Mouse (Mus musculus) adrenal gland, postnatal 10 days (tissue): ENCODE results near the gene Pigs. TPM values are rescaled to one million over a fixed set of nuclear protein-coding genes. Genes with fewer than 3 reads are reported as not detected.

Experiments used
- DNase-seq: peaks from one replicate; pipeline ENCODE4 v3.0.0; 2021; ENCODE audit warnings: mixed read lengths
- long read RNA-seq, 2 experiments: library from polyadenylated mRNA; stranded (forward); transcript quantifications; one replicate each; pipeline ENCODE4 v2.0.0; 2021
- total RNA-seq, 2 experiments: library from RNA; stranded (reverse); gene quantifications; 2 replicates each; pipeline ENCODE4 v1.2.3; 2021

Pigs gene
- total RNA-seq, result 10 to 100 TPM; 40.1 to 40.3 TPM
- long read RNA-seq, experiment 1, transcript Pigs-201 (12 exons, 2,501 nt), result major isoform, 20 of 42 reads
- long read RNA-seq, experiment 1, partial matches to known transcripts, result 19 of 42 reads
- long read RNA-seq, experiment 1, other reads (novel, unspliced or antisense), result 3 of 42 reads
- long read RNA-seq, experiment 2, transcript Pigs-201 (12 exons, 2,501 nt), result major isoform, 37 of 51 reads
- long read RNA-seq, experiment 2, partial matches to known transcripts, result 11 of 51 reads
- long read RNA-seq, experiment 2, other reads (novel, unspliced or antisense), result 3 of 51 reads

- DNase-seq, result peak; percentile 98
These were observed at the start of gene Pigs for GRCm38 (mm10) chr11:78327634-78328511. TSS of gene Pigs (plus strand) at chr11:78328415.

GRCm38 (mm10) chr11:78278853-78279252, 49.4 kb upstream of the Pigs start:
- DNase-seq, result no peak

- no peak for DNase-seq
These were observed 48.6 kb upstream of the Pigs start for GRCm38 (mm10) chr11:78279586-78279985.

GRCm38 (mm10) chr11:78289146-78289763, 39.0 kb upstream of the Pigs start:
- no peak for DNase-seq

- DNase-seq, result no peak
These were observed 37.6 kb upstream of the Pigs start, which contains the start of gene BC030499 for GRCm38 (mm10) chr11:78290654-78291053. TSS of gene BC030499 (plus strand) at chr11:78290841.

- no peak for DNase-seq
These were observed 33.6 kb upstream of the Pigs start for GRCm38 (mm10) chr11:78294585-78294984.

GRCm38 (mm10) chr11:78300917-78301316, 27.3 kb upstream of the Pigs start:
- no peak for DNase-seq

- DNase-seq, result peak; percentile 94
These were observed 26.7 kb upstream of the Pigs start, which contains the start of gene Spag5 for GRCm38 (mm10) chr11:78301357-78302084. TSS of gene Spag5 (plus strand) at chr11:78301529.

GRCm38 (mm10) chr11:78305272-78305671, 22.9 kb upstream of the Pigs start:
- no peak for DNase-seq

GRCm38 (mm10) chr11:78310861-78311511, 17.2 kb upstream of the Pigs start:
- DNase-seq, result peak; percentile 46

- DNase-seq, result no peak
These were observed 14.6 kb upstream of the Pigs start for GRCm38 (mm10) chr11:78313662-78314061.

- no peak for DNase-seq
These were observed 9.8 kb upstream of the Pigs start for GRCm38 (mm10) chr11:78318411-78318810.

- no peak for DNase-seq
These were observed 6.0 kb upstream of the Pigs start for GRCm38 (mm10) chr11:78322076-78322831.

- peak; percentile 87 for DNase-seq
These were observed 5.4 kb upstream of the Pigs start, which contains the start of gene Aldoc for GRCm38 (mm10) chr11:78322860-78323259. TSS of gene Aldoc (plus strand) at chr11:78322968.

- no peak for DNase-seq
These were observed 4.0 kb upstream of the Pigs start for GRCm38 (mm10) chr11:78324000-78324785.

- DNase-seq, result no peak
These were observed 3.2 kb upstream of the Pigs start for GRCm38 (mm10) chr11:78324965-78325364.

- no peak for DNase-seq
These were observed 1.0 kb upstream of the Pigs start for GRCm38 (mm10) chr11:78327215-78327614.

- DNase-seq, result no peak
These were observed 369 bp downstream of the Pigs start for GRCm38 (mm10) chr11:78328512-78329056.

- DNase-seq, result no peak
These were observed 4.5 kb downstream of the Pigs start for GRCm38 (mm10) chr11:78332676-78333075.
